Mouse (Mus musculus): ENCODE results near the gene Grb10. TPM values are rescaled to one million over a fixed set of nuclear protein-coding genes. Genes with fewer than 3 reads are reported as not detected.

Gene Grb10
- 38.7 and 42.0 TPM in 2 replicates for total RNA-seq (2014; fragmentation: Nextera tagmentation)
- 53.4 and 54.0 TPM in 2 replicates for total RNA-seq (2017)

DNA sequence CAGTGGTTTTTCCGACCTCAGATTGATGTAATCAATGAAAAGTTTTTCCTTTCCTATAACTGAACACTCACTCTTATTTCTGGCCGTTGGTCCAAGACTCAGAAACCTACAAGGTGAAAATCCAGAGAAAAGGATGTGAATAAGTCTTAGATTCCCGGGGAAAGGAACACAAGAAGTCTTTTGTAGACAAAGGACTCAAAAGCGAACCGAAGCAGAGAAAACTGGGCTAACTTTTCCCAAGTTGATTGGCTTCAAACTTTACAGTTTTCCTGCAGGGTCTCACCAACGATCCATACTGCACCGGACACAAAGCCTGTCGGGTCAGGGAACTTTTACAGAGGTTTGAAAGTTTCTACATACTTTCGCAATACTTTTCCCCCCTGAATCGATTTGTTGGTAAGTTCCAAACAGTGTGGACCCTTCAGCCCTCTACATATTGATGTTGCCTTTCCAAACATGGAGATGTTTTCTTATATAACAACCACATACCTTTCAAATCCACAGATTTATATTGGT lies at the start of gene Grb10:
Gene Grb10, minus strand, starts transcription at position 214 of the 516 bp plus-strand sequence.
- ATAC-seq (replicated peaks; ENCODE audit: low FRiP score, low TSS enrichment, poor library complexity, severe bottlenecking), result no peak

DNA sequence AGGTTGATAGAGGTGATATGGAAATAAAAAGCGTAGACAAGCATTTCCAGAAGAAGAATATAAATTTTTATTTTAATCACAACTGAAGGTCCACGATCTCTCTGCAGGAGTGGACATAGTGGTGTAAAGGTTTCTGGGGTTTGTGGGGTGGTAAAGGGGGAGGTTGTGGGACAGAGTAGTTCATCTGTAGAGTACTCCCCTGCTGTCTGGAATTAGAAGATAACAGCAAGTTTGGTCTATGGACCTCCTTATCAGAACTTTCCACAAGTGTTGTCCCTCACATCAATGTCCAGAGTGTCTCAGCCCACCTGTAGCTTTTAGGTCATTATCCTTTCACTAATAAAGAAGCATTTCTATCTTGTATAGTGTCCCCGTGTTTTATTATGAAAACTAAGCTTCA lies 43.2 kb upstream of the Grb10 start:
- no peak for ATAC-seq (replicated peaks; ENCODE audit: low FRiP score, low TSS enrichment, poor library complexity, severe bottlenecking)

DNA sequence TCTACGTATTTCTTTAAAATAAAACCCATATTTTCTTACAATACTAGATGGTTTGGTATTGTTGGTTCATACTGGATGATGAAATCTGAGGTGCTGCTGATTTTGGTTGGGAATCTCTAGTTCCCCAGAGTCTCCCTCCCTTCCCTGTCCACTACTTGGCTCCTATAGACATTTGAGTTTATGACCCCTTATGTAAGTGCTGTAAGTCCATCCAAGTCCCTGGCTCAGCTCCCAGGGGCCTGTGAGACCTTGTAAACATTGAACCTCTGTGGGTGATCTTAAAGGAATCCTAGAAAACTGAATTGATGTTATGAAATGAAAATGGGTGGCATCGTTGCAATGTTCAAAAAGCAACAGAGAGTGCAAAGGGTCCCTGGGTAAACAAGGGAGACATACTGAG lies 40.7 kb upstream of the Grb10 start:
- no peak for ATAC-seq (replicated peaks; ENCODE audit: low FRiP score, low TSS enrichment, poor library complexity, severe bottlenecking)

DNA sequence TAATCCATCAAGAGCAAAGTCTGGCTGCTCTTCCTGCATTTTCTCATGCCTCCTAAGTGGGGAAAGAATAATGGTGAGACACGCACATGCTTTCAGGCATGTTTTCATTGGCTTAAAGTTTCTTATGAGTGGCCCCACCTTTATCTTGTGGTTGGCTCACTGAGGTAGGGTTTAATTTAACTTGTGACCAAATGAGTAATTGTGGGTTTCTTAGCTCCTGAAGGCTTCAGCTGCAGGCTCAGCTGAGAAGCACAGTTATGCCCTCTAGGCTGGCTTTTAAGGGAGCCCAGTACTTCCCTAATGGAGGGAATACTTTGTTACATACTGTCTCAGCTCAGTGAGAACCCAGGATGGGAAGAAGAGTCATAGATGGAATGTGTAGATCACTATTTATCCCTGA lies 37.0 kb upstream of the Grb10 start:
- no peak for ATAC-seq (replicated peaks; ENCODE audit: low FRiP score, low TSS enrichment, poor library complexity, severe bottlenecking)

DNA sequence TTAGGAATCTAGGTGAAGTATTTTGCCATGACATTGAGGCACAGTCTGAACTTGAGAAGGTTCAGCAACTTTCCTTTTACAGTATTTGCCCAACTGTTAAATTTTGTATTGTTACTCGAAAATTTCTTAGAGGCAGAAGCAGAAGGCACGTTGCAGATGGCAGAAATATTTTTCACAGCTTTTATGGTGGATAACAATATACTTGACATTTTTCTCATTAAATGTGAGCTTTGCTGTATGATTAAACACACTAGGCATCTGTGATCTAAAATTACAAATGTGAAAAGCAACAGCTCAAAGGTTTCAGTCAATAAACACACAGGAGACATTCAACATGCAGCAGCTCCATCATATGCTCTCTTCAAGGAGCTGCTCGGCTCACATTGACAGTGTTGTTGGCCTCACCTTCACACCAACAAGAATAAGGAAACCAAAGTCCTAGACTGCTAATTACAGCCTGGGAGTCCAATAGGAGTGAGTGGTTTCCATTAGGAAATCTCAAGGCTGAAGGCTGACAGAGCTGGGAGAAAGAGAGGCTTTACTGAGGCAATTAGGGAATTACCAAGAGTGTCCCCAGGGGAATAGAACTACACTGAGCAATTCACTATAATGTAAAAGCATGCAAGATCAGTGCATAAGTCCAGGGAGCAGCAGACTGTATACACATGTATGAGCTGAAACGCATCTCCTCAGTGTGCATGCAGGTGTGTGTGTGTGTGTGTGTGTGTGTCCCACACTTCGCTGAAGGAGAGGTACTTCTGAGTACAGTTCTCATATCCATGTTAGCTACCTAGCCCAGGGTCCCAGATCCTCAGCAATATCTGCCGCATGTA lies 35.1 kb upstream of the Grb10 start:
- no peak for ATAC-seq (replicated peaks; ENCODE audit: low FRiP score, low TSS enrichment, poor library complexity, severe bottlenecking)

DNA sequence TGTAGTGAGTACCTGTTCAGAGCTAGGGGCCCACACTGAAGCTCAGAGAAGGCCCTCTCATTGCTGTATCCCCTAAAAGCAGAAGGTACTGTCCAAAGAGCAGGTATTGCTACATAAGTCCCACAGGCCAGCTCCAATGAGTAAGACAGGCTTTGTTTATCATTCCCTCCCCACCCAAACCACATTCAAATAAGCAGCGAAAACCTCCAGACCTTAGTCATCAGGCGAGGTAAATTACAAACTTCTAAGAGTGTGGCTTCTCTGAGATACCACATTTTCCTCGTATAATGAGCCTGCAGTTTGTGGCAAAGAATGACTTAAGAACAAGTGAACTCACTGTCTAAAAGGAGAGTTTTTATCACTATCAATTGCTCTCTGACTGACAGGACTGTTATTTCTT lies 33.8 kb upstream of the Grb10 start:
- no peak for ATAC-seq (replicated peaks; ENCODE audit: low FRiP score, low TSS enrichment, poor library complexity, severe bottlenecking)

DNA sequence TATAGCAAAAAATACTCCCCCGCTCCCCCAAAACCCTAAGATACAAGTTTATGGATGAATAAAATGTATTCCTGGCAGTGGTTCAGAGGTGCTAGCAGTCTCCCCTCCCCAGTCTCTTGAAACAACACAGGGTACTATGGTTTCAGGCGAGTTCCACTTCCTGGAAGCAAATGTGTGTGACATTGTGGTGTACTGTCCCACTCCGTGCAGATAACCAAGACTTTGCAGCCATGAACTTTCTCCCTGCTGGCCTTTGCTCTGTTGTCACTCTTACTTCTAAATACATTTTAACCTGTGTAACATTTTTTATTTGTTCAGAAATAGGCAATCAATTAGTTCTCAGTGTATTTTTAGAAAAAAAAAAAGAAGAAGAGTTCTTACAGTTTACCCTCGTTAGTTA lies 20.5 kb upstream of the Grb10 start:
- ATAC-seq (replicated peaks; ENCODE audit: low FRiP score, low TSS enrichment, poor library complexity, severe bottlenecking), result no peak

DNA sequence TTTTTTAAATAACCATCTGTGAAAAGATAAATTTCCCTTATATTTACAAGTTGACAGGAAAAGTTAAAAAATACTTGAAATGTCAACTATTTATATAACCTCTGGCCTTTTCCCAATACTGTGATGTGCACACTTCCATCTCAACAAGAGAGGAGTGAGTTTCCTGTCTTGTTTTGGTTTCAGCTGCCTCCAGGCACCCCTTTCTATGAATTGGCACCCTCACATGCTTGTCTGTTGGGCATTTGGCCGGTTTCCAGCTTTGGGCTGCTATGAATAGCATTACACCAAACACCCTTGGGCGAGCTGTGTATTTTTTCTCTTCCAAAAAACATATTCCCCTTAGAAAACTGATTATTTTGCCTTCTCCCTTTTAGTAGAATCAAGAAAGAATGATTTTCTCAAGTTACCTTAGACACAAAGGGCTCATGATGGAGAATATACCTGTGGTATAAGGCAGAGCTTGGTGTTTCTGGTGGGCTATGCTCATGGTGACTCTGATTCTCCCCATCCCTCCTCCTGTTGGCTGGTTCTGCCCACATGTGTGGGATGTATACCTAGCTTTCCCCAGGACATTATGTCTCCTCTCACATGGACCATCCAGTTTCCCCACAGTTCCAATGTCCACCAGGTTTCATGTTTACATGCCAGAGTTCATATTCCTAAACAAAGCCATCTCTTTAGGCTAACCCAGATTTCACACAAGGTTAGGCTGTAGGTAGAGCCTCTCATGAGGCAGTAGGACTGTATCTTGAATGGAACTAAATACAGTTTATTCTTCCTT lies 10.3 kb upstream of the Grb10 start:
- no peak for ATAC-seq (replicated peaks; ENCODE audit: low FRiP score, low TSS enrichment, poor library complexity, severe bottlenecking)

DNA sequence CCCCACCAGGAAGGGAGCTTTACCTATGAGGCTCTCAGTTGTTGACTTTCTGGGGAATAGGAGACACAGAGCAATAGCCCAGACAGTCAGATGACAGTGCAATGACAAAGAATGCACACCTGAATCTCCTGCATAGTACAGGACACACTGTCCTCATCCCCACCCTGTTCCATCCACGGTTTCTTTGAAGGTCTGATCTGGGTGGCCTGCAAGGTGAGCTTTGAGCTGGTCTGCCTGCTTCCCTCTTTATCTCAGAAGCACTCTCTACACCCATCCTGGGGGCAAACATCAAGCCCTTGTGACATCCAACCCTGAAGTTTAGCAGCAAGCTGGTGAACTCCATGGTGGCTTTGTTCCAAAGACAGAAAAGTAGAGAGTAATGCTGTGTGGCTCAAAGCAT lies 9.7 kb upstream of the Grb10 start:
- no peak for ATAC-seq (replicated peaks; ENCODE audit: low FRiP score, low TSS enrichment, poor library complexity, severe bottlenecking)

DNA sequence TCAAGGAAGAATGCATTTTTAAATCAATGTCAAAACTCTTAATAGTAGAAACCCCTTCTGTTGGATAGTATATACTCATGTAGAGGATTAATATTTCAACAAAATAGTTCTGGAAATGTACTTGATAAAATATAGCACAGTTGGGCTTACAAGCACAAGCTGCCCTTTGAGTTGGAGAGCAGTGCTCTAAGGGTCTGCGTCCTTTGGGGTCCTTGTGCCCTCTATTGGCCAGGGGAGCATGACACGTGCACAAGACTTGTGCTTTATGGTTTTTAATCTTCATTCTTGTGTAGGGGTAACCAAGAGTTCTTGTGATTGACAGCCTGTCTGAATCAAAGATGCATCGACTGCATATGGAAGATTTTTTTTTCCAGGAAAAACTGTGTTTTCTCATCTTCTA lies 5.8 kb upstream of the Grb10 start:
- no peak for ATAC-seq (replicated peaks; ENCODE audit: low FRiP score, low TSS enrichment, poor library complexity, severe bottlenecking)

DNA sequence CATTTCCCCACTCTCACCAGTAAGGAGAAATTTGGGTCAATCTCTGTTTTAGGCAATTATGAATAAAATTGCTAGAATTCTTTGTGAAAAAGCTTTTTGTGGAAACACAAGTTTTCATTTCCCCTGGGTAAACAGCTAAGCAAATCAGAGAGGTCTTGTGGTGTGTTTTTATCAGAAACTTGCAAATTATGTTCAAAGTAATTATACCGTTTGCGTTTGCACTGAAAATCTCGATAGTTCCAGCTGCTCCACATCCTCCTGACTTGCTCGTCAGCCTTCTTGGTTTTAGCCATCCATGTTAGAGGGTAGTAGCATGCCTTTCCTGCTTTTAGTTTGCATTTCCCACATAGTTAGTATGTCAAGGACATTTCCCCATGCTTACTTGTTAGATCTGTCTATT lies 3.3 kb upstream of the Grb10 start:
- ATAC-seq (replicated peaks; ENCODE audit: low FRiP score, low TSS enrichment, poor library complexity, severe bottlenecking), result no peak

DNA sequence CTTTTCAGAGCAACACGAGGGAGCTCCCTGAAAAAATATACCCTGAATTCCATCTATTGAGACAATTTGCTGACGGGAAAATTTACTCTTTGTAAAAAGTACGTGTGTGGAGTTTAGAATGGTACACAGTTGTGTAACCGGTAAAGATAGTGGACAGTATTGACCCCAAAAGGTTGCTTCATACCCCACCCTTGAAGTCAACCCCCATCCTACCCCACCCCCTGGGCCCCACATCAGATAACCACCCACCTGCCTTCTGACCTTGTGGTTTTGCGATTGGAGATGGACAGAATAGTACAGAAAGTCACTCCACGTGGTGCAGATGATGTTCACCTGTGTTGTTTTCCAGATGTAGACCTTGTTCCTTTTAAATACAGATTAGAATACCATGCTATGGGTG lies 2.9 kb upstream of the Grb10 start:
- no peak for ATAC-seq (replicated peaks; ENCODE audit: low FRiP score, low TSS enrichment, poor library complexity, severe bottlenecking)

DNA sequence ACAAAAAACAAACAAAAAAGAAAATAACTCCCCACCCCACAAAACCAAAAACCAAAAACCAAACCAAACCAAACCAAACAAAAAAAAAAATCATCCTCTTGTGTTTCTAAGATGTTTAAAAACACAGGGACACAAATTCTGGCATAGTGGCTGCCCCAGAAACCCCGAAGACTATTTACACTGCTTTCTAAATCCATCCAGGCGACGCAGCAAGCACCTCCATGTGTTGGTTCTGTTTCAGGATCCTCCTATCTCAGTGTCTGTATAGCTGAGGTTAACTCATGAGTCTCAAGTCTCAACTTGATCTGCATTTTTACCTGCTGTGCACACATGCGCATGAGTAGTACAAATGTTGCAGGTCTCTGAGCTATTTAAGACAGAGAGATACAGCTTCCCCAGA lies 1.9 kb upstream of the Grb10 start:
- ATAC-seq (replicated peaks; ENCODE audit: low FRiP score, low TSS enrichment, poor library complexity, severe bottlenecking), result no peak

DNA sequence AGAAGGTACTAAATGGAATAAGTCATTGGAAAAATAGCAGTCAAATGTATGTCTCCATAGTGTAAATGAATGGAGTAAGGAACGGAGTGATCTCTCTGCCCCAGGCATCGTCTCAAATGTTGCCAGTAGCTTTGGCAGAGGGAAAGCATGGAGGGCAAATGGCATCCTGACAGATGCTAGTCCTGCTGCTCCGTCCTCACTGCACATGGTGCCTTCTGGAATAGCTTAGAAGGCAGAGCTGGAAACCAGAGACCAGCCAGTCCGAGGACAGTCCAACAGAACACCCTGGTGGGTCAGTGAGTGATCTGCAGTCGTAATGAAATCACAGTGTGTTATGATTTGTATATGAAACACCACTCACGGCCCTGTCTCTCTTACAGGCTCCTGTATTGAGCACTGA lies 1.3 kb upstream of the Grb10 start:
- ATAC-seq (replicated peaks; ENCODE audit: low FRiP score, low TSS enrichment, poor library complexity, severe bottlenecking), result no peak

DNA sequence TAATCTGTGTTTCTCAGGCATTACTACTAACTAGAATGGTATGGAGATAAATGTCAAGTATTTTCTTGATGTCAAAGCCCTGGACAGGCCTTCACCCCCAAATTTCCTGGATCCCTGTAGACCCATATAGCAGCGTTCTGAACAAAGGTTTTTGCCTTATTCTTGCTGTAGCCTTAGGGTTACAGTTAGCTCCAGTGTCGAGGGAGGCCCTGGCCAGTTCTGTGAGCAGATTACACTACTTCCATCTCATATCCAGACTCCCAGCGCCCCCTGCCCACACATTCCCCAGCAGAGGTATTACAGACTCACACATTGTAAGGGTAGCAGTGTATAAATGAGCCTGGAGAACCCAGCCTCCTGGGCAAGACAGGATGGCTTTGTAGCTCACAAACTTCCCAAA lies 615 bp upstream of the Grb10 start:
- no peak for ATAC-seq (replicated peaks; ENCODE audit: low FRiP score, low TSS enrichment, poor library complexity, severe bottlenecking)

DNA sequence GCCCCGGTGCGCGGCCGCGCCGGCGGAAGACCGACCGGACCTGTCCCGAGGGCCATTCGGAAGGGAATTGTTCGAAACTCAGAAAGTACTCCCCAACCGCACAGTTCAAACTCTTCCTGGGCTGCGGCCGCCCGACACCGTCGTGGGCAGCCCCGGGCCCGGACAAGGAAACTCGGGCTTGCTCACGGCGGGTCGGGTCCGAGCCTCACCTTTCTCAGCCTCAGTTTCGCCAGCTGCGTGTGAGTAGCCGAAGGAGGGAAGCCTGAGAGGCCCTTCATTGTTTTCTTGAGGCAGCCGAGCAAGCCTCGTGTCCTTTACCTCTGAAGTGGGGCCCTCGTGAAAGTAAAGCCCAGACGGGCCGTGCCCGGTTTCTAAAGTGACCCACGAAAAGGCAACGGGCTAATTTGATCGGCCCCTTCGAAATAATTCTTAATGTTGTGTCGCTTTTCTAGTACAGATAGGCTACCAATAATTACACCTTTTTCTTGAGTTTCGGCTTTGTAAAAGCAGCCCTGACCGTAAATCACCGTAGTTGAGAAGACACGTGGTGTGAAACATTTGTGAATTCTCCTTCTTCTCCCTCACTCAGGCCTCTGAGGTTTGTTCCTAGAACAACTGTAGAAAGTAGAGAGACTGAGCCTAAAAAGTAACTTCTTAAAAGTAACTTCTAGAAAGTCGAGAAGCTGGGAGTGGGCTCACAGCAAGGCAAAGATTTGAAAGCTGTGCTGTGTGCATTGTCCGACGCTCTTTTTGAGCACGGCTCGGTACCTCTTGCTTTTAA lies 604 bp downstream of the Grb10 start:
- no peak for ATAC-seq (replicated peaks; ENCODE audit: low FRiP score, low TSS enrichment, poor library complexity, severe bottlenecking)

DNA sequence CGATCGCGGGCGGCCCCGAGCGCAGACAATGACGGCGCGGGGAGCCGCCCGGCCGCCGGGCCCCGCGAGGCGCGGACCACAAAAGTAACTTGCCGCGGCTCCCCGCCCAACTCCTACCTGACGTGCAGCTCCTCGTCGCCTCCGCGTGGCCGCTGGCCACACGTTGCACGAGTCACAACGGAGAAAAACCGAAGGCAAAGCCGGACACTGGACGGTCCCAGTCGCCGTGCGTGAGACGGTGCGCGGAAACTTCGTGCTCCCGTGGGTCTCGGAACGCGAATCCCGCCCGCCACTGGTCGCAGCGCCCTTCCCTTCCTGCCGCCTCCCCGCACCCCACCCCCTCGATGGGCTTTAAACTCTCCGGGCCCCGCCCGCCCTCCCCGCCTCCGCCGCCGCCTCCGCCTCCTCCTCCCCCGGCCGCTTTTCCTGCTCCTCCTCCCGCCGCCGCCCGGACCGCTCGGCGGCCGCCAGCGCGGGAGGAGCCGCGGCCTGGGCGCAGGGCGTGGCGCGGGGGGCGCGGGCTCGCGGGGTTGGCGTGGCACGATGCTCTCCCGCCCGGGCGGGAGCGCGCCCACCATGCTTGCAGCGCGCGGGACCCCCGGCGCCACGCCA lies 1.3 kb downstream of the Grb10 start:
- ATAC-seq (replicated peaks; ENCODE audit: low FRiP score, low TSS enrichment, poor library complexity, severe bottlenecking), result peak; percentile 61

DNA sequence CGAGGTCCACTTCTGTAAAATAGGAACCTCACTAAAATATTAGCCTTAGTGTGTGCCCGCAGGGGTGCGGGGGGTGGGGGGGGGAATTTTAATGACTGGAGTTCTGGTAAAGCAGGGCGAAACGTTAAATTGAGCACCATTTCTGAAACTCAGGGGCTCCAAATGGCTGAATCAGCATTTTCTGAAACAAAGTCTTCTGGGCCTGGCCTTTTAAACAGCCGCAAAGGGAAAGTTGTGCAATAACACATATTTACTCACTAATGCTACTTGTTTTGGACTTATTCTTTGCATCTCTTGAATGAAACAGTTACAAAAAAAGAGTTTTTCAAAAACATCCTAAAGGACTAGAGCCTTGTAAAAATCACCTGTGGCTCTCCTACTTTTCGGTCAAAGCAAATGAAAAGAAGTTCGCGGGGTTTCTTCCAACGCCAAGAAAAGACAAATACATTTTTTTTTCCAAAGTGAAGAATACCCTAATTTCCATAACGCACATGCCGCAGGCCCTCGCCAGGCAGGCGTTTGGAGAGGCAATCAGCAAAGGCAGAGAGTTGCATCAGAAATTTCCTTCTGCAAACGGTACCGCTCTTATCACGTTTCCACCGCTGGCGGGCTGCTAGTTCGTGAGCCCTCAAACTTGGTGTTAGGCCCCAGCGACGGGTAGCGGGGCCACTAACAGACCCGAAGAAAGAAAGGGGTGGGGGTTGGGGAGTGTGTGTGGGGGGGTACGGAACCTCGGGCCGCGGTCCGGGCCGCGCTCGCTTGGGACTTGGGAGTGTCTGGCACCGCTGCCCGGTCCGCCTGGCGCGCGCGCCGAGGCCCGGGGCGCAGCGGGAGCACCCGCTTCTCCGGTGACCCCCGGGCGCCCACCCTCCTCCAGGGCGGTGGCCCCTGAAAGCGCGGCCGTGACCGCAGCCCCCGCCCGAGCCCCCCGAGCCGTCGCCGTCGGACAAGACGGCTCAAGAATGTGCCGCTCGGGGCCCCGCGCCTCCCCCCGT lies 2.3 kb downstream of the Grb10 start:
- peak; percentile 63 for ATAC-seq (replicated peaks; ENCODE audit: low FRiP score, low TSS enrichment, poor library complexity, severe bottlenecking)
